Mouse (Mus musculus) gastrocnemius, adult 2 months (tissue): Measurements from ENCODE around the gene Utp11. TPM values are rescaled to one million over a fixed set of nuclear protein-coding genes. Genes with fewer than 3 reads are reported as not detected.

Experiments used
- DNase-seq: peaks from one replicate; pipeline ENCODE4 v3.0.0; 2022
- H3K27ac ChIP-seq: fragments of 200-600 bp; 2 replicates; pipeline ENCODE4 v1.8.1; 2022; ENCODE audit warnings: mild to moderate bottlenecking
- H3K4me3 ChIP-seq: fragments of 200-600 bp; 2 replicates; pipeline ENCODE4 v1.8.1; 2022; ENCODE audit warnings: mild to moderate bottlenecking, moderate library complexity
- CTCF ChIP-seq: fragments of 200-600 bp; IDR thresholded peaks from 2 replicates; pipeline ENCODE4 v1.8.1; 2022; ENCODE audit warnings: antibody characterized with exemption, mild to moderate bottlenecking, moderate library complexity
- intact Hi-C: fragments of 180-260 bp; cut with DNase I; formaldehyde crosslinking; loops from one replicate; pipeline ENCODE4 v1.15.1; 2025
- microRNA-seq: library from miRNA; unstranded; fragments of <30 nt; microRNA quantifications from one replicate; pipeline ENCODE4 v1.2.0, GENCODE M21; 2021
- total RNA-seq, 2 experiments: library from RNA; stranded (reverse); gene quantifications; 2 replicates each; pipeline ENCODE4 v1.2.3; 2021

Utp11 gene
- total RNA-seq, 2 experiments from 2014 or later: 17.5 to 21.5 TPM

DNA sequence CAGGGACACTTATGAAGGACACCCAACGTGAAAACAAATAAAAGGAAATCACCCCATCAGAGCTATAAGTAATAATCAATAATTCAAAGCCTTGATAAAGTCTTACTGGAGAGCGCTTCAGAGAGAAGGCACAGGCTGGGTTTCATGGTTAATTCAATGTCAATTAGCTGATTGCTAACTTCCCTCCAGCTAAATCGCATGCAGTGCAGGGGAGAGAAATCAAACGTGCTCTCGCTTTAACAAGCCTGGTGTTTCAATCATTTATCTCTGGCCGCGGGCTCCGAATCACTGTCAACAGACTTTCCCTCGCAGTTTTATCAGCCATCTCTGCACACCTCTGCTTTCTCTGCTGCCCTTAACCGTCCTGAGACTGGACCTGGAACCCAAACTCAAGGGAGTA lies 60.5 kb downstream of the Utp11 start:
- intact Hi-C loops: no loop called here
- no peak for TF ChIP-seq CTCF
- DNase-seq: no peak
- no peak overlapping the region for H3K4me3 ChIP-seq
- H3K27ac ChIP-seq: no peak overlapping the region

DNA sequence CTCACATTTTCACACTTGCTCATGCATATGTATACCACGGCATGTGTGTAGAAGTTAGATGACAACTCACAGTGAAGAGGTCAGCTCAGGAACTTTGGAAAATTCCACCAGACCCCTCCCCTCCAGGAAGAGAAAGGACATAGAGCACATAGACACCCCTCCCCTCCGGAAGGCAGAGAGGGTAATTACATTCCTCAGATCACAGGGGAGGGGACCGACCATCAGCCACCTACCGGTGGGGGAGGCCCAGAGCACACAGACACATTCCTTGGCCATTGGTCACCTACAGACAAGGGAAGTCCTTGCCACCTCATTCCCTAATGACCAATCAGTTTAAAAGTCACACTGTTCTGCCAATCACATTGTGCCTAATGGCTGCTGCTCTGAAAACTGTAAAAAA lies 61.9 kb downstream of the Utp11 start:
- no peak overlapping the region for H3K27ac ChIP-seq
- TF ChIP-seq CTCF: no peak
- intact Hi-C loops: no loop called here
- no peak overlapping the region for H3K4me3 ChIP-seq
- DNase-seq: no peak

Small RNAs within 50 kb of the gene (microRNA-seq; reads per million reads assigned to microRNA genes)
- gene Gm24721 (not detected), gene Mir697 (not detected)

Other genes starting within 250 kb of the Utp11 start
- gene 3100002H09Rik, start 82.8 kb downstream of the Utp11 start, total RNA-seq: not detected
- gene Pou3f1, start 36.8 kb downstream of the Utp11 start, total RNA-seq: under 1 TPM; 0.14 to 0.26 TPM
- gene Fhl3, start 7.1 kb upstream of the Utp11 start, total RNA-seq: 100 to 1,000 TPM; 151 to 515 TPM
- 10 to 100 TPM; 11.1 to 14.3 TPM for gene Sf3a3, start 21.2 kb upstream of the Utp11 start, total RNA-seq
- 10 to 100 TPM in 1 of 2 experiments, 1 to 10 TPM in 1; 8.9 to 10.6 TPM for gene Inpp5b, start 48.2 kb upstream of the Utp11 start, total RNA-seq
- 10 to 100 TPM; 11.9 to 15.7 TPM for gene Mtf1, start 108.5 kb upstream of the Utp11 start, total RNA-seq
- 10 to 100 TPM in 1 of 2 experiments, 1 to 10 TPM in 1; 9.4 to 11.4 TPM for gene Yrdc, start 157.1 kb upstream of the Utp11 start, total RNA-seq
- gene 1110065P20Rik, start 157.6 kb upstream of the Utp11 start, total RNA-seq: 10 to 100 TPM; 18.4 to 23.0 TPM
- gene Maneal, start 168.6 kb upstream of the Utp11 start, total RNA-seq: under 1 TPM; 0.31 to 0.46 TPM
- not detected for gene Epha10, start 187.3 kb upstream of the Utp11 start, total RNA-seq
- gene 9930104L06Rik, start 243.4 kb upstream of the Utp11 start, total RNA-seq: 1 to 10 TPM; 8.6 to 9.4 TPM
- under 1 TPM; 0.28 to 0.38 TPM for gene Cdca8, start 245.7 kb upstream of the Utp11 start, total RNA-seq